Mouse (Mus musculus) embryonic stem cell, embryonic (primary cell): ENCODE measurements around the gene Osbpl10.

Source experiments
- CTCF ChIA-PET, 4 experiments: fragments of 300-600 bp in 2 of 4; fragments of 350-600 bp in 2 of 4; sonication (Branson Sonifier 250); formaldehyde crosslinking; loops; one replicate each; lab custom pipeline; 2022; ENCODE audit warnings: inconsistent platforms in 2 of 4; lab: Charles Lee
- POLR2A ChIA-PET, 4 experiments: fragments of 300-600 bp in 2 of 4; fragments of 350-600 bp in 2 of 4; sonication (Branson Sonifier 250); formaldehyde crosslinking; loops; one replicate each; lab custom pipeline; 2022; ENCODE audit warnings: antibody characterized with exemption in 4 of 4, inconsistent platforms in 1 of 4; lab: Charles Lee

Osbpl10 gene

GRCm38 (mm10) chr9:114978281-114979111 is at the start of gene Osbpl10:
Gene Osbpl10, plus strand, starts transcription at chr9:114978569.
- CTCF ChIA-PET, result interaction anchor here in 3 of 4 experiments (1.0 to 1.8 kb wide), 6 partner anchors 11 to 26 kb away, joined by 3 to 6 read pairs (median 4); no protein-coding TSS in a partner anchor
- POLR2A ChIA-PET, result interaction anchor here in 3 of 4 experiments (0.5 to 2.7 kb wide), 16 partner anchors 9 to 332 kb away, joined by 3 to 18 read pairs (median 4); partner anchors contain the start of genes Cmtm6 (in 1 of the 3), Cmtm8 (in 1 of the 3), Gpd1l (in 1 of the 3) and Stt3b (in 1 of the 3)

GRCm38 (mm10) chr9:114930464-114931090 is 47.8 kb upstream of the Osbpl10 start:
- ChIA-PET POLR2A (interaction anchor here in 1 of 4 experiments (0.7 kb wide), 1 partner anchor 279 kb away, joined by 3 read pairs; no protein-coding TSS in a partner anchor), CTCF (interaction anchor here in 1 of 4 experiments (1.2 kb wide), 1 partner anchor 17 kb away, joined by 3 read pairs; no protein-coding TSS in a partner anchor)

- POLR2A ChIA-PET, result interaction anchor here in 3 of 4 experiments (0.6 to 2.3 kb wide), 9 partner anchors 21 to 348 kb away, joined by 3 to 9 read pairs (median 4); no protein-coding TSS in a partner anchor
These were observed 45.8 kb upstream of the Osbpl10 start for GRCm38 (mm10) chr9:114932607-114933006.

GRCm38 (mm10) chr9:114933037-114933722 is 45.2 kb upstream of the Osbpl10 start:
- CTCF ChIA-PET, result interaction anchor here in 1 of 4 experiments (1.3 to 1.8 kb wide), 2 partner anchors 22 to 24 kb away, joined by 3 to 4 read pairs; no protein-coding TSS in a partner anchor
- POLR2A ChIA-PET, result interaction anchor here in 3 of 4 experiments (0.5 to 2.3 kb wide), 17 partner anchors 17 to 377 kb away, joined by 3 to 13 read pairs (median 4); partner anchors contain the start of genes Cmtm8 (in 1 of the 3), Cnot10 (in 1 of the 3), Osbpl10 (in 1 of the 3) and Stt3b (in 1 of the 3)

More at GRCm38 (mm10) chr9:114932607-114933006, 45.8 kb upstream of the Osbpl10 start:
- CTCF ChIA-PET, result interaction anchor here in 1 of 4 experiments (1.3 kb wide), 1 partner anchor 24 kb away, joined by 3 read pairs; no protein-coding TSS in a partner anchor

- ChIA-PET POLR2A (interaction anchor here in 3 of 4 experiments (0.5 to 2.3 kb wide), 21 partner anchors 8 to 377 kb away, joined by 3 to 13 read pairs (median 4); partner anchors contain the start of genes Cmtm6 (in 1 of the 3), Cmtm8 (in 1 of the 3), Cnot10 (in 1 of the 3) and Osbpl10 (in 1 of the 3)), CTCF (interaction anchor here (0.6 to 1.8 kb wide), 8 partner anchors 8 to 884 kb away, joined by 3 to 7 read pairs (median 4); no protein-coding TSS in a partner anchor)
These were observed 44.6 kb upstream of the Osbpl10 start, which contains the start of gene Gpd1l for GRCm38 (mm10) chr9:114933723-114934171. Gene Gpd1l, minus strand, starts transcription at chr9:114933987.

GRCm38 (mm10) chr9:114934231-114934630 is 44.1 kb upstream of the Osbpl10 start:
- ChIA-PET POLR2A (interaction anchor here in 3 of 4 experiments (0.5 to 2.3 kb wide), 22 partner anchors 9 to 376 kb away, joined by 3 to 13 read pairs (median 4); partner anchors contain the start of genes Cmtm6 (in 1 of the 3), Cmtm8 (in 1 of the 3), Cnot10 (in 1 of the 3) and Osbpl10 (in 1 of the 3)), CTCF (interaction anchor here (0.6 to 1.8 kb wide), 12 partner anchors 9 to 884 kb away, joined by 3 to 7 read pairs (median 4); partner anchors contain the start of gene Cmtm8 (in 1 of the 4))

GRCm38 (mm10) chr9:114935321-114935720 is 43.0 kb upstream of the Osbpl10 start:
- ChIA-PET CTCF (interaction anchor here in 3 of 4 experiments (0.7 to 1.7 kb wide), 3 partner anchors 15 to 161 kb away, joined by 4 to 12 read pairs (median 7); no protein-coding TSS in a partner anchor), POLR2A (interaction anchor here in 3 of 4 experiments (0.9 to 2.0 kb wide), 7 partner anchors 10 to 296 kb away, joined by 3 to 8 read pairs (median 4); partner anchors contain the start of genes Cmtm6 (in 1 of the 3), Cnot10 (in 1 of the 3) and Osbpl10 (in 1 of the 3))

- CTCF ChIA-PET, result interaction anchor here in 2 of 4 experiments (0.8 to 1.2 kb wide), 3 partner anchors 11 to 27 kb away, joined by 3 to 4 read pairs (median 3); no protein-coding TSS in a partner anchor
These were observed 41.7 kb upstream of the Osbpl10 start for GRCm38 (mm10) chr9:114936687-114937086.

GRCm38 (mm10) chr9:114944642-114945041 is 33.7 kb upstream of the Osbpl10 start:
- POLR2A ChIA-PET, result interaction anchor here in 1 of 4 experiments (1.6 kb wide), 1 partner anchor 18 kb away, joined by 3 read pairs; no protein-coding TSS in a partner anchor
- CTCF ChIA-PET, result interaction anchor here in 1 of 4 experiments (0.6 to 1.7 kb wide), 2 partner anchors 19 to 220 kb away, joined by 4 to 6 read pairs; no protein-coding TSS in a partner anchor

More at GRCm38 (mm10) chr9:114936687-114937086, 41.7 kb upstream of the Osbpl10 start:
- POLR2A ChIA-PET, result interaction anchor here in 1 of 4 experiments (0.6 kb wide), 1 partner anchor 15 kb away, joined by 3 read pairs; no protein-coding TSS in a partner anchor

GRCm38 (mm10) chr9:114945576-114945975 is 32.8 kb upstream of the Osbpl10 start:
- POLR2A ChIA-PET, result no interaction called here
- CTCF ChIA-PET, result interaction anchor here in 1 of 4 experiments (1.7 kb wide), 1 partner anchor 18 kb away, joined by 6 read pairs; no protein-coding TSS in a partner anchor

- ChIA-PET CTCF (interaction anchor here in 2 of 4 experiments (0.6 to 1.4 kb wide), 4 partner anchors 9 to 238 kb away, joined by 3 to 12 read pairs (median 4); no protein-coding TSS in a partner anchor), POLR2A (interaction anchor here in 2 of 4 experiments (0.8 to 1.2 kb wide), 3 partner anchors 14 to 102 kb away, joined by 3 read pairs; partner anchors contain the start of gene Gpd1l (in 1 of the 2))
These were observed 30.0 kb upstream of the Osbpl10 start for GRCm38 (mm10) chr9:114948395-114948794.

GRCm38 (mm10) chr9:114952866-114953265 is 25.5 kb upstream of the Osbpl10 start:
- CTCF ChIA-PET, result interaction anchor here in 3 of 4 experiments (0.6 to 1.1 kb wide), 7 partner anchors 10 to 303 kb away, joined by 3 to 4 read pairs (median 3); partner anchors contain the start of gene Osbpl10 (in 2 of the 3)
- POLR2A ChIA-PET, result interaction anchor here in 2 of 4 experiments (0.5 to 1.9 kb wide), 5 partner anchors 11 to 178 kb away, joined by 3 to 9 read pairs (median 7); partner anchors contain the start of gene Gpd1l (in 1 of the 2)

GRCm38 (mm10) chr9:114955340-114955739 is 23.0 kb upstream of the Osbpl10 start:
- POLR2A ChIA-PET, result interaction anchor here in 2 of 4 experiments (0.6 to 2.2 kb wide), 5 partner anchors 8 to 154 kb away, joined by 4 to 7 read pairs (median 5); partner anchors contain the start of gene Gpd1l (in 1 of the 2)

GRCm38 (mm10) chr9:114956945-114957344 is 21.4 kb upstream of the Osbpl10 start:
- CTCF ChIA-PET, result interaction anchor here (0.6 to 1.6 kb wide), 28 partner anchors 8 to 679 kb away, joined by 3 to 12 read pairs (median 3); partner anchors contain the start of genes Gpd1l (in 1 of the 4) and Osbpl10 (in 1 of the 4)
- POLR2A ChIA-PET, result interaction anchor here in 2 of 4 experiments (0.5 to 1.0 kb wide), 6 partner anchors 112 to 372 kb away, joined by 3 to 4 read pairs (median 3); partner anchors contain the start of genes Cmtm7 (in 1 of the 2) and Stt3b (in 1 of the 2)

More at GRCm38 (mm10) chr9:114955340-114955739, 23.0 kb upstream of the Osbpl10 start:
- CTCF ChIA-PET, result interaction anchor here in 1 of 4 experiments (1.4 kb wide), 1 partner anchor 9 kb away, joined by 6 read pairs; no protein-coding TSS in a partner anchor
